Mouse (Mus musculus) heart, embryonic 11.5 days (tissue): ENCODE measurements at regions not wholly inside any gene's neighbourhood (a gene's known extent, or its start where the extent isn't known, plus 50 kb on each side); places are given as distances from the start of the nearest gene placed in this dataset.

ENCODE experiments used
- ATAC-seq: fragments of 200-750 bp; cut with Nextera tagmentation; replicated peaks from 2 replicates; pipeline ENCODE4 v1.8.0; 2017; ENCODE audit warnings: moderate library complexity; ENCODE audit not compliant: insufficient number of reproducible peaks, low FRiP score, low TSS enrichment
- H3K27ac ChIP-seq: fragments of 300-500 bp; sonication (generic); 2 replicates; pipeline ENCODE4 v1.5.1; 2014; ENCODE audit warnings: mild to moderate bottlenecking, low read depth, low read length
- H3K27me3 ChIP-seq: fragments of 300-500 bp; sonication (generic); 2 replicates; pipeline ENCODE4 v1.6.1; 2014; ENCODE audit warnings: mild to moderate bottlenecking, low read length, mixed read lengths; ENCODE audit not compliant: control insufficient read depth, insufficient read depth
- H3K36me3 ChIP-seq: fragments of 300-500 bp; sonication (generic); 2 replicates; pipeline ENCODE4 v1.6.1; 2014; ENCODE audit warnings: mild to moderate bottlenecking, low read length, moderate library complexity, mixed read lengths; ENCODE audit not compliant: control insufficient read depth, insufficient read depth
- H3K4me1 ChIP-seq: fragments of 300-500 bp; sonication (generic); 2 replicates; pipeline ENCODE4 v1.6.1; 2014; ENCODE audit warnings: low read length; ENCODE audit not compliant: control insufficient read depth, insufficient read depth
- H3K4me2 ChIP-seq: fragments of 300-500 bp; sonication (generic); 2 replicates; pipeline ENCODE4 v1.6.1; 2014; ENCODE audit warnings: mild to moderate bottlenecking, moderate library complexity
- H3K4me3 ChIP-seq: fragments of 300-500 bp; sonication (generic); 2 replicates; pipeline ENCODE4 v1.5.1; 2014; ENCODE audit warnings: low read depth, low read length
- H3K9ac ChIP-seq: fragments of 300-500 bp; sonication (generic); 2 replicates; pipeline ENCODE4 v1.6.1; 2014; ENCODE audit warnings: mild to moderate bottlenecking, low read depth, low read length, moderate library complexity
- H3K9me3 ChIP-seq: fragments of 300-500 bp; sonication (generic); replicated peaks from 2 replicates; pipeline ENCODE4 v1.6.1; 2016; ENCODE audit warnings: low read length; ENCODE audit not compliant: control insufficient read depth
- WGBS: fragments of 180-500 bp; shearing (Covaris S2); extraction: QIAGEN DNeasy Blood & Tissue Kit; methylation state at CpG from one replicate; pipeline ENCODE4 v1.1.7; 2014; ENCODE audit not compliant: insufficient replicate concordance; 5-methylcytosine and 5-hydroxymethylcytosine counted together

- WGBS, result 69% methylated on average over 15 of the region's 15 CpGs
- Histone ChIP-seq H3K9ac (no peak overlapping the region), H3K36me3 (no peaks in the 10 kb centered on the region), H3K4me1 (no peaks in the 10 kb centered on the region), H3K27me3 (no peaks in the 10 kb centered on the region), H3K9me3 (no peaks in the 10 kb centered on the region), H3K27ac (no peak overlapping the region), H3K4me2 (no peak overlapping the region), H3K4me3 (no peak overlapping the region)
- ATAC-seq, result no peak
Measured at GRCm38 (mm10) chr19:59628296-59629160, 170.4 kb downstream of the Emx2 start.

DNA sequence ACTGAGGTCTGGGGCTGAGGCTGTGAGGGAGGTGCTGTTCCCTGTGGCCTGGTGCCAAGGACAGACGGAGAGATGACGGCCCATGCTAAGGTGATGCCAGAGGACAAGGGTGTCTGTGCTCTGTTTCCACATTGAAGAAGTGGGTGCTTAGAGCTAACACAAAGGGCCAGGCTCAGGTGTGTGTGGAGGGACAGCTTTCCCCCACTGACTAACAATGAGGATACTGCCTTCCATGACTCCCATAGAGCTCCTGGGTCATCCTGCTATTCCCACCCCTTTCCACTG, 170.9 kb downstream of the Emx2 start:
- Histone ChIP-seq H3K4me1 (no peaks in the 10 kb centered on the region), H3K9ac (no peak overlapping the region), H3K27ac (no peak overlapping the region), H3K9me3 (no peaks in the 10 kb centered on the region), H3K27me3 (no peaks in the 10 kb centered on the region), H3K4me3 (no peak overlapping the region), H3K36me3 (no peaks in the 10 kb centered on the region), H3K4me2 (no peak overlapping the region)
- WGBS, result 85% methylated on average over 2 of the region's 2 CpGs
- ATAC-seq, result no peak

GRCm38 (mm10) chr19:59630095-59630494, 171.9 kb downstream of the Emx2 start:
- Histone ChIP-seq H3K4me3 (no peak overlapping the region), H3K27me3 (no peaks in the 10 kb centered on the region), H3K4me1 (no peaks in the 10 kb centered on the region), H3K36me3 (no peaks in the 10 kb centered on the region), H3K9ac (no peak overlapping the region), H3K4me2 (no peak overlapping the region), H3K9me3 (no peaks in the 10 kb centered on the region), H3K27ac (no peak overlapping the region)
- ATAC-seq, result no peak
- 82% methylated on average over 8 of the region's 8 CpGs for WGBS

GRCm38 (mm10) chr19:59630706-59631105, 172.5 kb downstream of the Emx2 start:
- H3K9ac ChIP-seq, result no peak overlapping the region
- H3K4me2 ChIP-seq, result no peak overlapping the region
- H3K36me3 ChIP-seq, result no peaks in the 10 kb centered on the region
- no peak overlapping the region for H3K27ac ChIP-seq
- no peaks in the 10 kb centered on the region for H3K9me3 ChIP-seq
- WGBS, result 71% methylated on average over 4 of the region's 4 CpGs
- no peak overlapping the region for H3K4me3 ChIP-seq
- H3K27me3 ChIP-seq, result no peaks in the 10 kb centered on the region
- no peaks in the 10 kb centered on the region for H3K4me1 ChIP-seq
- ATAC-seq, result no peak

GRCm38 (mm10) chr19:59631541-59631940, 173.4 kb downstream of the Emx2 start:
- Histone ChIP-seq H3K9ac (no peak overlapping the region), H3K4me2 (no peak overlapping the region), H3K4me1 (no peaks in the 10 kb centered on the region), H3K27ac (no peak overlapping the region), H3K36me3 (no peaks in the 10 kb centered on the region), H3K27me3 (no peaks in the 10 kb centered on the region), H3K4me3 (no peak overlapping the region), H3K9me3 (no peaks in the 10 kb centered on the region)
- ATAC-seq, result no peak
- WGBS, result 81% methylated on average over 1 of the region's 1 CpGs

DNA sequence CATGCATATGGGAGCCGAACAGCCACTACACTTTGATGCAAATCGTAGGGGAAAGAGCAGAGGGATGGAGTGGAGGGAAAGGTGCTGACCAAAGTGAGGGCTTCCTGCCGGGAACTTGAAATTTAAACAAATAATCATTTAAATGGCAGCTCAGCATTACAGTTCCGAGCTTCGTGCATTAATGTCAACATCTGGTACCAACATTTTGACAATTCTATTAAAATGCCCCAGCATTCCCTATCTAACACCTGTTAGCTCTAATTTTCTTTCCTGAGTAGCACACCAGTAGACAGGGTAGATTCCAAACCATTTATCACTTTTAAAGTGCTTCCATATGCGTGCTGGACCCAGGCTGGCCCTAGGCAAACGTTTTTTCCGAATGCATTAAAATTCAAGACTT, 178.1 kb downstream of the Emx2 start:
- Histone ChIP-seq H3K36me3 (no peaks in the 10 kb centered on the region), H3K27ac (no peak overlapping the region), H3K4me2 (no peak overlapping the region), H3K27me3 (no peaks in the 10 kb centered on the region), H3K9ac (no peak overlapping the region), H3K9me3 (no peaks in the 10 kb centered on the region), H3K4me3 (no peak overlapping the region), H3K4me1 (no peaks in the 10 kb centered on the region)
- 64% methylated on average over 8 of the region's 8 CpGs for WGBS
- ATAC-seq, result no peak

- H3K4me1 ChIP-seq, result no peaks in the 10 kb centered on the region
- WGBS, result 70% methylated on average over 3 of the region's 3 CpGs
- H3K4me3 ChIP-seq, result no peak overlapping the region
- no peak for ATAC-seq
- H3K9me3 ChIP-seq, result no peaks in the 10 kb centered on the region
- no peak overlapping the region for H3K27ac ChIP-seq
- H3K27me3 ChIP-seq, result no peaks in the 10 kb centered on the region
- no peaks in the 10 kb centered on the region for H3K36me3 ChIP-seq
- H3K9ac ChIP-seq, result no peak overlapping the region
- no peak overlapping the region for H3K4me2 ChIP-seq
Measured at GRCm38 (mm10) chr19:59642606-59643005, 184.4 kb downstream of the Emx2 start.

DNA sequence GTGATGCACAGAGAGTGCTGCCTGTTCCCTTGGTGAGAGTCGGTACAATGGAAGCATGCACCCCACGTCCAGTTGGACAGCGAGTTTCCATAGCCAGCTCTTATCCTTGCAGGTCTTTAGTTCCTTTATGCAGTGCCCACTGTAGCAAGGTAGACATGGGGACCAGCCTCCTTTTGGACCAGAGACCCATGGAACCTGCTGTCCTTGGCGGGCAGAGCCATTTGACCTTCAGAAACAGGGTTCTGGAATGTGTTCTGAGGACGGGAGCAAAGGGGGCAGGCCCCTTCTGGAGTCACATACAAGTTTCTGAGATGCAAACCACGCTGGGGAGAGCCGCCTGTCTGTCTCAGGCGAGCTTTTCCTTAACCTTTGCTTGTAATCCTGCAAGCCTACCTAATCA, 188.1 kb downstream of the Emx2 start:
- no peak for ATAC-seq
- Histone ChIP-seq H3K9me3 (no peaks in the 10 kb centered on the region), H3K36me3 (no peaks in the 10 kb centered on the region), H3K4me1 (no peaks in the 10 kb centered on the region), H3K4me2 (no peak overlapping the region), H3K4me3 (no peak overlapping the region), H3K27ac (no peak overlapping the region), H3K27me3 (no peaks in the 10 kb centered on the region), H3K9ac (no peak overlapping the region)
- 70% methylated on average over 8 of the region's 8 CpGs for WGBS

DNA sequence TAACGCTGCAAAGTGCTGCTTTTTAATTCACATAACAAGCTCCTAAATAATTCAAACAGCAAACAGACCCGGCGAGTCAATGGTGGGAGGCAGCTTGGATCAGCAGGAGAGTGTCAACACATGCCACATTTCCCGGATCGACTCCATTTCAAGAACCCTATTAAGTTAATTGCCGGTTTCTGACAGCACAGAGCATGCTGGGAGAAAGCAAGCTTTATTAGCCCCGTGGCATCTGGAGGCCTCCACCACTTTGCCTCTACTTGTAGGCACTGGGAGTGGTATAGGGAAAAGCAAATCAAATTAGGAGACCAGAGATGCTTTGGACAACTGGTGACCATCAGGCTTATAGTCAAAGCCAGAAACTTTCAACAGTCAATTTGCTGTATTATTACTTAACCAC, 188.5 kb downstream of the Emx2 start:
- Histone ChIP-seq H3K27ac (no peak overlapping the region), H3K4me1 (no peaks in the 10 kb centered on the region), H3K9ac (no peak overlapping the region), H3K27me3 (no peaks in the 10 kb centered on the region), H3K9me3 (no peaks in the 10 kb centered on the region), H3K4me3 (no peak overlapping the region), H3K4me2 (no peak overlapping the region), H3K36me3 (no peaks in the 10 kb centered on the region)
- no peak for ATAC-seq
- 76% methylated on average over 7 of the region's 7 CpGs for WGBS
